Mouse (Mus musculus): Measurements from ENCODE around the gene U2af1l4. TPM values are rescaled to one million over a fixed set of nuclear protein-coding genes. Genes with fewer than 3 reads are reported as not detected.

Gene U2af1l4
- polyA plus RNA-seq, 1 experiment from 2014 or later, result 92.3 TPM

GRCm38 (mm10) chr7:30549880-30550279 lies 13.2 kb upstream of the U2af1l4 start:
- ATAC-seq (replicated peaks; ENCODE audit: low FRiP score, low TSS enrichment, low read depth), result no peak

GRCm38 (mm10) chr7:30550603-30551002 lies 12.5 kb upstream of the U2af1l4 start:
- H3K9me3 ChIP-seq (ENCODE audit: control insufficient read depth, low read length), result no peaks in the 10 kb centered on the region
- WGBS, result 96% methylated on average over 1 of the region's 1 CpGs
- H3K27me3 ChIP-seq (replicated peaks; ENCODE audit: control insufficient read depth, insufficient read depth, low read length), result no peaks in the 10 kb centered on the region
- ATAC-seq (replicated peaks; ENCODE audit: low FRiP score, low TSS enrichment, low read depth) (no peak), DNase-seq (ENCODE audit: low spot score) (no peak)
- peaks cover 34% of the 10 kb centered on the region for H3K36me3 ChIP-seq (ENCODE audit: control insufficient read depth, insufficient read depth, low read length)
- no peak overlapping the region for H3K27ac ChIP-seq (ENCODE audit: low read depth)
- H3K4me2 ChIP-seq (ENCODE audit: low read length), result no peak overlapping the region
- peaks cover 8% of the 10 kb centered on the region for H3K4me1 ChIP-seq (replicated peaks; ENCODE audit: control insufficient read depth, insufficient read depth, low read length)
- H3K9ac ChIP-seq (ENCODE audit: low read length), result no peak overlapping the region
- H3K4me3 ChIP-seq (ENCODE audit: low read depth, low read length), result no peak overlapping the region

More at GRCm38 (mm10) chr7:30549880-30550279, 13.2 kb upstream of the U2af1l4 start:
- H3K9me3 ChIP-seq (ENCODE audit: control insufficient read depth, low read length), result no peaks in the 10 kb centered on the region
- H3K36me3 ChIP-seq (ENCODE audit: control insufficient read depth, insufficient read depth, low read length), result peaks cover 32% of the 10 kb centered on the region
- WGBS, result 92% methylated on average over 2 of the region's 2 CpGs
- no peak overlapping the region for H3K4me3 ChIP-seq (ENCODE audit: low read depth, low read length)
- H3K27me3 ChIP-seq (replicated peaks; ENCODE audit: control insufficient read depth, insufficient read depth, low read length), result no peaks in the 10 kb centered on the region
- H3K9ac ChIP-seq (ENCODE audit: low read length), result no peak overlapping the region
- DNase-seq (ENCODE audit: low spot score), result no peak
- no peak overlapping the region for H3K27ac ChIP-seq (ENCODE audit: low read depth)
- peaks cover 8% of the 10 kb centered on the region for H3K4me1 ChIP-seq (replicated peaks; ENCODE audit: control insufficient read depth, insufficient read depth, low read length)
- no peak overlapping the region for H3K4me2 ChIP-seq (ENCODE audit: low read length)

GRCm38 (mm10) chr7:30551445-30552101 lies 11.5 kb upstream of the U2af1l4 start:
- Histone ChIP-seq H3K4me3 (ENCODE audit: low read depth, low read length) (peak overlapping the region; percentile 78), H3K27ac (ENCODE audit: low read depth) (peak overlapping the region; percentile 96), H3K9me3 (ENCODE audit: control insufficient read depth, low read length) (no peaks in the 10 kb centered on the region), H3K4me1 (replicated peaks; ENCODE audit: control insufficient read depth, insufficient read depth, low read length) (peaks cover 8% of the 10 kb centered on the region), H3K4me2 (ENCODE audit: low read length) (peak overlapping the region; percentile 86), H3K27me3 (replicated peaks; ENCODE audit: control insufficient read depth, insufficient read depth, low read length) (no peaks in the 10 kb centered on the region), H3K9ac (ENCODE audit: low read length) (peak overlapping the region; percentile 69), H3K36me3 (ENCODE audit: control insufficient read depth, insufficient read depth, low read length) (peaks cover 32% of the 10 kb centered on the region)
- peak; percentile 68 for ATAC-seq (replicated peaks; ENCODE audit: low FRiP score, low TSS enrichment, low read depth)
- DNase-seq (ENCODE audit: low spot score), result no peak
- 3% methylated on average over 10 of the region's 10 CpGs for WGBS

- H3K27me3 ChIP-seq (replicated peaks; ENCODE audit: control insufficient read depth, insufficient read depth, low read length), result no peaks in the 10 kb centered on the region
- WGBS, result 1% methylated on average over 44 of the region's 44 CpGs
- H3K27ac ChIP-seq (ENCODE audit: low read depth), result peak within 1 kb of the TSS; percentile 96
- peak within 1 kb of the TSS; percentile 78 for H3K4me3 ChIP-seq (ENCODE audit: low read depth, low read length)
- H3K4me1 ChIP-seq (replicated peaks; ENCODE audit: control insufficient read depth, insufficient read depth, low read length), result peaks cover 8% of the 10 kb centered on the region
- peaks cover 34% of the 10 kb centered on the region for H3K36me3 ChIP-seq (ENCODE audit: control insufficient read depth, insufficient read depth, low read length)
- no peaks in the 10 kb centered on the region for H3K9me3 ChIP-seq (ENCODE audit: control insufficient read depth, low read length)
- DNase-seq (ENCODE audit: low spot score) (peak; percentile 98), ATAC-seq (replicated peaks; ENCODE audit: low FRiP score, low TSS enrichment, low read depth) (peak; percentile 94)
- H3K4me2 ChIP-seq (ENCODE audit: low read length), result peak within 1 kb of the TSS; percentile 86
- H3K9ac ChIP-seq (ENCODE audit: low read length), result peak within 1 kb of the TSS; percentile 69
Observed at GRCm38 (mm10) chr7:30552102-30553020, 10.7 kb upstream of the U2af1l4 start, which contains the start of the genes Hspb6 and Proser3. TSS of gene Hspb6 (plus strand) at chr7:30552178. TSS of gene Proser3 (minus strand) at chr7:30552299.

- Histone ChIP-seq H3K4me1 (replicated peaks; ENCODE audit: control insufficient read depth, insufficient read depth, low read length) (peaks cover 8% of the 10 kb centered on the region), H3K4me2 (ENCODE audit: low read length) (peak overlapping the region; percentile 86), H3K27ac (ENCODE audit: low read depth) (peak overlapping the region; percentile 96; the same call in 1 of the 2 replicates), H3K4me3 (ENCODE audit: low read depth, low read length) (peak overlapping the region; percentile 78), H3K27me3 (replicated peaks; ENCODE audit: control insufficient read depth, insufficient read depth, low read length) (no peaks in the 10 kb centered on the region), H3K36me3 (ENCODE audit: control insufficient read depth, insufficient read depth, low read length) (peaks cover 32% of the 10 kb centered on the region), H3K9me3 (ENCODE audit: control insufficient read depth, low read length) (no peaks in the 10 kb centered on the region), H3K9ac (ENCODE audit: low read length) (peak overlapping the region; percentile 69)
- ATAC-seq (replicated peaks; ENCODE audit: low FRiP score, low TSS enrichment, low read depth) (no peak), DNase-seq (ENCODE audit: low spot score) (peak; percentile 64)
- 4% methylated on average over 23 of the region's 23 CpGs for WGBS
Observed at GRCm38 (mm10) chr7:30553021-30553589, 10.0 kb upstream of the U2af1l4 start.

- Histone ChIP-seq H3K27me3 (replicated peaks; ENCODE audit: control insufficient read depth, insufficient read depth, low read length) (no peaks in the 10 kb centered on the region), H3K4me3 (ENCODE audit: low read depth, low read length) (peak overlapping the region; percentile 78; the same call in 1 of the 2 replicates), H3K4me1 (replicated peaks; ENCODE audit: control insufficient read depth, insufficient read depth, low read length) (peaks cover 15% of the 10 kb centered on the region), H3K9me3 (ENCODE audit: control insufficient read depth, low read length) (no peaks in the 10 kb centered on the region), H3K9ac (ENCODE audit: low read length) (peak overlapping the region; percentile 69; the same call in 1 of the 2 replicates), H3K36me3 (ENCODE audit: control insufficient read depth, insufficient read depth, low read length) (peaks cover 29% of the 10 kb centered on the region), H3K4me2 (ENCODE audit: low read length) (peak overlapping the region; percentile 86), H3K27ac (ENCODE audit: low read depth) (peak overlapping the region; percentile 96; the same call in 1 of the 2 replicates)
- DNase-seq (ENCODE audit: low spot score) (no peak), ATAC-seq (replicated peaks; ENCODE audit: low FRiP score, low TSS enrichment, low read depth) (no peak)
- WGBS, result 83% methylated on average over 22 of the region's 22 CpGs
Observed at GRCm38 (mm10) chr7:30553810-30554584, 9.1 kb upstream of the U2af1l4 start.

GRCm38 (mm10) chr7:30556894-30557536 lies 6.1 kb upstream of the U2af1l4 start:
- Histone ChIP-seq H3K4me2 (ENCODE audit: low read length) (no peak overlapping the region), H3K27me3 (replicated peaks; ENCODE audit: control insufficient read depth, insufficient read depth, low read length) (no peaks in the 10 kb centered on the region), H3K27ac (ENCODE audit: low read depth) (no peak overlapping the region), H3K9ac (ENCODE audit: low read length) (no peak overlapping the region), H3K36me3 (ENCODE audit: control insufficient read depth, insufficient read depth, low read length) (peaks cover 29% of the 10 kb centered on the region), H3K9me3 (ENCODE audit: control insufficient read depth, low read length) (no peaks in the 10 kb centered on the region), H3K4me3 (ENCODE audit: low read depth, low read length) (no peak overlapping the region), H3K4me1 (replicated peaks; ENCODE audit: control insufficient read depth, insufficient read depth, low read length) (peaks cover 16% of the 10 kb centered on the region)
- WGBS, result 93% methylated on average over 18 of the region's 18 CpGs
- ATAC-seq (replicated peaks; ENCODE audit: low FRiP score, low TSS enrichment, low read depth) (no peak), DNase-seq (ENCODE audit: low spot score) (no peak)

Measured in intestine, embryonic 14.5 days (tissue).